Mouse (Mus musculus) CH12.LX (cell line): Measurements from ENCODE around the gene Odf2l. TPM values are rescaled to one million over a fixed set of nuclear protein-coding genes. Genes with fewer than 3 reads are reported as not detected.

Source experiments
- DNase-seq: peaks from one replicate; pipeline ENCODE4 v3.0.0-alpha.2; 2013; ENCODE audit errors: extremely low read depth
- H3K27ac ChIP-seq: 2 replicates; pipeline ENCODE4 v1.5.1; 2012; ENCODE audit warnings: low read depth, mild to moderate bottlenecking, control low read depth, moderate library complexity; ENCODE audit not compliant: insufficient read depth
- H3K27me3 ChIP-seq: replicated peaks from 2 replicates; pipeline ENCODE3; 2012; ENCODE audit warnings: inconsistent platforms
- H3K36me3 ChIP-seq, 2 experiments: replicated peaks in 1 of 2; 2 replicates each; pipeline versions ENCODE3 to v1.6.1; 2012; ENCODE audit warnings: inconsistent platforms in 1 of 2, low read length in 1 of 2, mild to moderate bottlenecking in 1 of 2, mixed read lengths in 1 of 2, moderate library complexity in 1 of 2; ENCODE audit not compliant: control insufficient read depth in 1 of 2, insufficient read depth in 1 of 2
- H3K4me1 ChIP-seq, 2 experiments: 2 replicates each; pipeline ENCODE4 v1.6.1; 2012; ENCODE audit warnings: inconsistent platforms in 1 of 2, moderate library complexity in 1 of 2; ENCODE audit not compliant: insufficient read depth in 2 of 2, control insufficient read depth in 1 of 2
- H3K4me2 ChIP-seq: 2 replicates; pipeline ENCODE4 v1.6.1; 2012; ENCODE audit warnings: low read depth, mild to moderate bottlenecking, control low read depth; ENCODE audit not compliant: poor library complexity, insufficient read depth, severe bottlenecking
- H3K4me3 ChIP-seq, 3 experiments: fragments of 150-350 bp in 1 of 3; sonication (generic) in 1 of 3; replicated peaks in 1 of 3; 2 replicates each; pipeline versions ENCODE3 to v1.5.1; 2011 to 2012; ENCODE audit warnings: low read depth in 2 of 3, low read length in 2 of 3, mild to moderate bottlenecking in 2 of 3, moderate library complexity in 2 of 3, control low read depth in 1 of 3, improper control_type of control experiment in 1 of 3, inconsistent platforms in 1 of 3, mixed read lengths in 1 of 3; ENCODE audit not compliant: poor library complexity in 1 of 3
- H3K79me2 ChIP-seq: replicated peaks from 2 replicates; pipeline ENCODE4 v1.6.1; 2012; ENCODE audit warnings: mild to moderate bottlenecking, moderate library complexity; ENCODE audit not compliant: control insufficient read depth, poor library complexity, insufficient read depth, severe bottlenecking; ENCODE audit errors: extremely low read depth
- H3K9ac ChIP-seq: 2 replicates; pipeline ENCODE4 v1.6.1; 2012; ENCODE audit warnings: low read depth, mild to moderate bottlenecking, control low read depth, moderate library complexity; ENCODE audit not compliant: insufficient read depth
- H3K9me3 ChIP-seq: replicated peaks from 2 replicates; pipeline ENCODE3; 2012; ENCODE audit warnings: low read length, inconsistent platforms, mixed read lengths
- BHLHE40 ChIP-seq: IDR thresholded peaks from 2 replicates; pipeline ENCODE4 v1.6.1; 2011; ENCODE audit warnings: mild to moderate bottlenecking, low read depth, low read length, improper control_type of control experiment
- CTCF ChIP-seq, 2 experiments: IDR thresholded peaks in 1 of 2; conservative IDR thresholded peaks in 1 of 2; 2 replicates each; pipeline ENCODE4 v1.5.1; 2011 to 2012; ENCODE audit warnings: low read depth in 2 of 2, low read length in 2 of 2, improper control_type of control experiment in 1 of 2, inconsistent platforms in 1 of 2, mild to moderate bottlenecking in 1 of 2, moderate library complexity in 1 of 2
- E2F4 ChIP-seq: IDR thresholded peaks from 2 replicates; pipeline ENCODE4 v1.6.1; 2011; ENCODE audit warnings: low read depth, low read length, improper control_type of control experiment; ENCODE audit not compliant: insufficient replicate concordance
- ETS1 ChIP-seq: conservative IDR thresholded peaks from 2 replicates; pipeline ENCODE4 v1.6.1; 2012; ENCODE audit warnings: low read depth, mild to moderate bottlenecking, inconsistent platforms, low read length, improper control_type of control experiment, moderate library complexity
- MAFK ChIP-seq: IDR thresholded peaks from 2 replicates; pipeline ENCODE4 v1.6.1; 2011; ENCODE audit warnings: low read length, improper control_type of control experiment; ENCODE audit not compliant: insufficient replicate concordance
- NELFE ChIP-seq: IDR thresholded peaks from 2 replicates; pipeline ENCODE4 v1.6.1; 2011; ENCODE audit warnings: low read depth, low read length, improper control_type of control experiment
- POLR2A ChIP-seq: IDR thresholded peaks from 2 replicates; pipeline ENCODE4 v1.6.1; 2011; ENCODE audit warnings: low read depth, mild to moderate bottlenecking, improper control_type of control experiment, low read length
- POLR2AphosphoS2 ChIP-seq: IDR thresholded peaks from 2 replicates; pipeline ENCODE4 v1.6.1; 2011; ENCODE audit warnings: low read depth, low read length, improper control_type of control experiment
- RAD21 ChIP-seq: IDR thresholded peaks from 2 replicates; pipeline ENCODE4 v1.6.1; 2011; ENCODE audit warnings: low read depth, mild to moderate bottlenecking, low read length, improper control_type of control experiment, moderate library complexity
- SMC3 ChIP-seq: IDR thresholded peaks from 2 replicates; pipeline ENCODE4 v1.6.1; 2011; ENCODE audit warnings: low read depth, low read length, improper control_type of control experiment
- TCF12 ChIP-seq: IDR thresholded peaks from 2 replicates; pipeline ENCODE4 v1.6.1; 2014; ENCODE audit warnings: low read depth, mild to moderate bottlenecking, inconsistent platforms, low read length, improper control_type of control experiment
- ZKSCAN1 ChIP-seq: IDR thresholded peaks from 2 replicates; pipeline ENCODE4 v1.6.1; 2012; ENCODE audit warnings: low read depth, inconsistent platforms, low read length, improper control_type of control experiment, borderline replicate concordance
- dilution Hi-C: fragments of 300-500 bp; cut with MboI; formaldehyde crosslinking; loops from 2 replicates; pipeline ENCODE4 v1.14.3; 2020; ENCODE audit warnings: low sequenced_read_pairs; ENCODE audit not compliant: extremely low pct_unique_long_range_greater_than_20kb, extremely low pct_ligation_motif_present
- in situ Hi-C: fragments of 300-500 bp; cut with MboI; formaldehyde crosslinking; loops from 3 replicates; pipeline ENCODE4 v1.14.3; 2019; ENCODE audit warnings: low sequenced_read_pairs, low pct_ligation_motif_present, low pct_unique_long_range_greater_than_20kb, mixed read lengths
- polyA plus RNA-seq: library from polyadenylated mRNA; unstranded; fragments of >175 nt; gene quantifications from 2 replicates; pipeline ENCODE4 v1.2.1, GENCODE M21; 2012; ENCODE audit warnings: low read depth; ENCODE audit not compliant: insufficient read length
- total RNA-seq, 2 experiments: library from RNA; depleted of rRNA; stranded (reverse); fragments of 300-350 nt in 1 of 2; fragments of >200 nt in 1 of 2; gene quantifications; 2 replicates each; pipeline ENCODE4 v1.2.3; 2012 to 2014

Gene Odf2l
- total and polyA plus RNA-seq, 3 experiments, result 26.1 to 51.1 (median 39.1) TPM

DNA sequence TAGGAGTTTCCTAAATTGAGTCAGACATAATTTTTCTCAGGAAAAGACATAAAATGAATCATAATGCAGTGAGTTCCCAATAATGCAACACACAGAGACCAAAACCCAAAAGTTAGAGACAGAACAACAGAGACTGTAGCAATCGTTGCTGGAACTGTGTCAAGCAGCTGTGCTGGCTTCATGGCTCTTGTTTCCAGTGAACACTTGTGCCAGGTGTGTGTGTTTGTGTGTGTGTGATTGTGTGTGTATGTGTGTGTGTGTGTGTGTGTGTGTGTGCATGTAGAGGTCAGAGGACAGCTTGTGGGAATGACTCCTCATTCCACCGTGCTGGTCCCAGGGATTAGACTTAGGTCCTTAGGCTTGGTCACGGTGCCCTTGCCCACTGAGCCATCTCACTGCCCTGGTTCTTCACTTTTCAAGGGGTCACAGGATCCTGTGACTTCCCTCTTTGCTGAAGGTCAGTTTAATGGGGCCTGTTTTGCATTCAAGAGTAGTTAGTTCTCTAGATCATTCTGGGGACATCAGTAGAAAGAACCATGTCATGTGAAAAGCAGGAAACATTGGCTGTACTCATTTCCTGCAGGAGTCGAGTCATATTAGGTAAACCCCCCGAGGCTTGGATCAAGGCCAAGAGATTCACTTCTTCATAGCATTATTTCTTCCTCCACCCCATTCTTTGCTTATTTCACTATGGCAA lies 13.2 kb upstream of the Odf2l start:
- Histone ChIP-seq H3K79me2 (no peaks in the 10 kb centered on the region), H3K27ac (no peak overlapping the region), H3K4me1 (peaks cover 15 to 34% of the 10 kb centered on the region in 2 experiments), H3K4me2 (peak overlapping the region; percentile 48; the same call in 1 of the 2 replicates), H3K9ac (no peak overlapping the region; the same call in 1 of the 2 replicates), H3K36me3 (no peaks in the 10 kb centered on the region), H3K9me3 (peaks cover 8% of the 10 kb centered on the region), H3K4me3 (no peak overlapping the region), H3K27me3 (no peaks in the 10 kb centered on the region)
- peak; percentile 43 for DNase-seq
- in situ Hi-C loops, result no loop called here
- dilution Hi-C loops, result no loop called here
- TF ChIP-seq BHLHE40, result peak; percentile 36; the same call in 1 of the 2 replicates
- peak; percentile 32; the same call in 1 of the 2 replicates for TF ChIP-seq ETS1
- TF ChIP-seq ZKSCAN1, result no peak

- Histone ChIP-seq H3K4me3 (no peak overlapping the region), H3K4me1 (peaks cover 15 to 34% of the 10 kb centered on the region in 2 experiments)
- TF ChIP-seq SMC3, result peak; percentile 65
- peak; percentile 68; the same call in 1 of the 2 replicates for TF ChIP-seq MAFK
- TF ChIP-seq ETS1, result 0 out of 2 replicates have a peak, but pooled peaks have one; percentile 2
- peak; percentile 74 for TF ChIP-seq RAD21
- TF ChIP-seq POLR2AphosphoS2, result no peak
- no peak for TF ChIP-seq NELFE
- no peak for TF ChIP-seq TCF12
- TF ChIP-seq CTCF (conservative IDR thresholded peaks at IDR 0.05 in 1 of 2, IDR thresholded peaks at IDR 0.05 in 1 of 2; ENCODE audit: low read depth in 2 of 2, low read length in 2 of 2), result peak in 1 of 2 experiments; percentile 72; a peak in 2 of 4 replicates
- TF ChIP-seq E2F4, result no peak
- TF ChIP-seq POLR2A, result peak; percentile 35; the same call in 1 of the 2 replicates
- TF ChIP-seq, all 38 proteins: peak for 6
- peak; percentile 68 for DNase-seq
- dilution Hi-C loops, result no loop called here
- Histone ChIP-seq H3K9me3 (peaks cover 8% of the 10 kb centered on the region), H3K9ac (no peak overlapping the region; the same call in 1 of the 2 replicates), H3K36me3 (no peaks in the 10 kb centered on the region), H3K27me3 (no peaks in the 10 kb centered on the region), H3K4me2 (peak overlapping the region; percentile 48), H3K27ac (no peak overlapping the region), H3K79me2 (no peaks in the 10 kb centered on the region)
- in situ Hi-C loops, result no loop called here
Observed at GRCm38 (mm10) chr3:145105773-145106504, 12.4 kb upstream of the Odf2l start.
